Mouse (Mus musculus) lung, postnatal 0 days (tissue): ENCODE measurements around the gene Bace2.

Experiments
- CTCF ChIP-seq: IDR thresholded peaks from 2 replicates; pipeline ENCODE4 v1.5.1; 2016; ENCODE audit warnings: antibody characterized with exemption, mild to moderate bottlenecking
- EP300 ChIP-seq: IDR thresholded peaks from 2 replicates; pipeline ENCODE4 v1.6.1; 2016; ENCODE audit warnings: antibody characterized with exemption, mild to moderate bottlenecking, control low read depth

- TF ChIP-seq EP300 (no peak), CTCF (no peak)
Observed at GRCm38 (mm10) chr16:97366141-97366540, 9.6 kb downstream of the Bace2 start.
